Mouse (Mus musculus): Measurements from ENCODE around the gene Gm20425.

GRCm38 (mm10) chr9:103181886-103182285 lies 48.2 kb downstream of the Gm20425 start:
- TF ChIP-seq CTCF (IDR thresholded peaks at IDR 0.05; ENCODE audit: insufficient read depth, low read length), result no peak
- no peak for TF ChIP-seq POLR2A (IDR thresholded peaks at IDR 0.05; ENCODE audit: borderline replicate concordance, extremely low read depth, low read depth, low read length)
